ENCODE assay signal across 21 mouse cellular contexts in the genomic region with DNA sequence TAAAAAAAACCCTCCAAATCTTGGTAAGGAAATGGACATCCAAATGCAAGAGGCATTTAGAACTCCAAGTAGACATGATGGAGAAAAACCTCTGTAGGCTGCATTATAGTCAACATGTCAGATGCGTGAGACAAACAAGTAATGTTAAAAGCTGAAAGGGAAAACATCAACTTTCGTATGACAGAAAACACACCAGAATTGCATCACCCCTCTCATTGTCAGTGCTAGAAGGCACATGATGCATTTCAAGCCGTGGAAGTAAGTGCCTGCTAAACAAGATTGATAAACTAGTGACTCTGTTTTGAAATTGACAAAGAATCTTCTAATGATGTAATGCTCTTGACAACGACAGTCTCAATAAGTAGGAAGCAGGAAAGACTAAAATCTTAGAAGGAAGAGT.
DNase-seq lines count a peak whose midpoint lies in the region; TF ChIP-seq lines count a peak whose summit lies in the region.
"Had no signal": no experiment of that assay in that cellular context is flagged by ENCODE, and none has a peak within 500 bp of the region (broad histone marks: within the 10 kb centered on the region; RNA-seq: fewer than 3 reads in every experiment).

No protein-coding gene starts in this region.

- H3K4me2 ChIP-seq in myocyte (ENCODE audit: low read depth) = no peak overlapping the region

- no peak overlapping the region for H3K4me3 ChIP-seq in myocyte

- no peak for TF ChIP-seq POLR2A in myocyte (IDR thresholded peaks at IDR 0.05; ENCODE audit: insufficient read length, low read depth)

- peak; percentile 6 for DNase-seq in 3T3-L1 (ENCODE audit: low read depth, low spot score)
- peak; percentile 77 for DNase-seq in MN1 (ENCODE audit: low spot score)
- no peak for DNase-seq in kidney, adult 8-10 months
- no peak for DNase-seq in gastrocnemius, adult 8-10 months (ENCODE audit: low spot score in 2 of 2)
- no peak for DNase-seq in embryo, embryonic 10 days (ENCODE audit: low spot score)
- DNase-seq: adrenal gland, adult 2 months; adrenal gland, adult 8-10 months; adrenal gland, postnatal 10 days; adrenal gland, postnatal 14 days; adrenal gland, postnatal 25 days; adrenal gland, postnatal 36 days; B cell, adult 2 months; cerebellum, adult 11 months; cerebellum, adult 11-12 months; cerebellum, adult 18-20 months; cerebellum, adult 2 months; cerebellum, adult 8-10 months had no signal

- H3K79me2 ChIP-seq in myocyte (ENCODE audit: control insufficient read depth, insufficient read depth) = no peaks in the 10 kb centered on the region

- H3ac ChIP-seq in myocyte (ENCODE audit: control insufficient read depth, insufficient read length) = no peak overlapping the region

- H3K27me3 ChIP-seq in myocyte (ENCODE audit: control insufficient read depth, insufficient read depth, insufficient read length) = no peaks in the 10 kb centered on the region
- H3K27me3 ChIP-seq: CH12.LX, Patski had no signal

- H3K36me3 ChIP-seq in myocyte (ENCODE audit: control insufficient read depth, insufficient read depth) = no peaks in the 10 kb centered on the region
- H3K36me3 ChIP-seq: G1E had no signal

TF ChIP-seq in myocyte, 11 proteins besides CTCF, POLR2A, EP300 and RAD21:
- TF ChIP-seq MAX (IDR thresholded peaks at IDR 0.05; ENCODE audit: low read depth) (no peak), POLR2AphosphoS2 (IDR thresholded peaks at IDR 0.05; ENCODE audit: insufficient read length, low read depth) (no peak), CEBPB (IDR thresholded peaks at IDR 0.05; ENCODE audit: insufficient read depth, poor library complexity, severe bottlenecking) (peak; percentile 79), REST (IDR thresholded peaks at IDR 0.05; ENCODE audit: insufficient read depth, insufficient read length) (no peak), SRF (IDR thresholded peaks at IDR 0.05; ENCODE audit: control insufficient read depth, insufficient read length, low read depth) (no peak)

Comparison
In these comparisons a context has a peak if more than half of its experiments do, and no peak if none do; other contexts are left out.
1. DNase-seq: peak in 3T3-L1 (single experiment) and MN1 (single experiment); none in kidney, adult 8-10 months (0 of 2), gastrocnemius, adult 8-10 months (0 of 2) and embryo, embryonic 10 days (single experiment).